Mouse (Mus musculus): Measurements from ENCODE around the gene Smagp.
"Not testable (repeated sequence)": the region's sequence is repeated elsewhere in the genome, so short reads cannot be mapped to it uniquely, and the experiment has no call there.

The Smagp gene

DNA sequence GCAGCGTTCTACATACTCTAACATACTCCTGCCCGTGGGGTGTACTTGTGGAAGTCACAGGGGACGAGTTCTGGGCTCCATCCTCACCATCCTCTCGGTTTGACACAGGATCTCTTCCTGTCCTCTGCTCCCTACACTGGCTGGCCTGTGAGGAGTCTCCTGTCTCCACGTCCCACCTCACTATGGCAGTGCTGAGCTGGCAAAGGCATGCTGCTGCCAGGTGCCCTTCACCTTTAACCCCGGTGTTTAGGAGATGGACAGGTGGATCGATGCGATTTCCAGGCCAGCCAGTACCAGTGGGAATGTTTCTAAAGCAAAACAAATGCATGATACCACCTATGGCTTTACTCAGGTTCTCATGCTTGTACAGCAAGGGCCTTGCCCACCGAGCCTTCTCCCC, 13.0 kb downstream of the Smagp start:
- no peak for DNase-seq

GRCm38 (mm10) chr15:100622164-100622563, 14.6 kb downstream of the Smagp start:
- peak; percentile 72 for DNase-seq

- not testable (repeated sequence) for DNase-seq
Measured at GRCm38 (mm10) chr15:100621671-100622070, 15.1 kb downstream of the Smagp start.

DNA sequence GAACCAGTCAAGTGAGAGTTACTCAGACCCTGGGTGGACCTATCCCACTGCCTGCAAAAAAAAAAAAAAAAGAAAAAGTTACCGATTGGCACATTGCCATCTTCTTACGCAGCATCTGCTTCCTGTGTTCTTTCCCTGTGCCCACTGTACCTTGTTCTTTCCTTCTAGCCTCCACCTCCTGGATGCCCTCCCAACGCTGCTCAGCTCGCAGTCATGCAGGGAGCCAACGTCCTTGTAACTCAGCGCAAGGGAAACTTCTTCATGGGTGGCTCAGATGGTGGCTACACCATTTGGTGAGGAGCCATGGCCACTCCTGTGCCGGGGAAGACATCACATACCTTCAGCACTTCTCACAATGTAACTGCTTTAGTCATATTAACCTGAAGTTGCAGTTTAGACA, 17.5 kb downstream of the Smagp start:
- no peak for DNase-seq

DNA sequence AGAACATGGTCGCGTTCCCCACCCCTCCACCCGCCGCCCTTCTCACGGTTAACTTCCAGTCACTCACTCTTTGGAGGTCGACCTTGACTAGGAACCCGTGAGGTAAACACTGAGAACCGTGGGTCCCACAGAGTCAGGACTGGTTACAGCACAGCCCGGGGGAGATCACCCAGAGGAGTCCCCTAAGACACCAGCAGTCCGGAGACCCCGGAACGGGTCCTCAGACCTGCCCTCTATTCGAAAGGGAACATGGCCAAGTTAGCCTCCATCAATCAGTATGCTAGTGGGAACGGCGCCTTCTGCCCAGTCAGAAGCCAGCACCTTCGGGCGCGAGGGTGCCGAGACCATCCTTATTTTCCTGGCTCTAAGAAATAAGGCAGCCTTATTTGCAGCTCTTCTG, 20.5 kb downstream of the Smagp start:
- no peak for DNase-seq

DNA sequence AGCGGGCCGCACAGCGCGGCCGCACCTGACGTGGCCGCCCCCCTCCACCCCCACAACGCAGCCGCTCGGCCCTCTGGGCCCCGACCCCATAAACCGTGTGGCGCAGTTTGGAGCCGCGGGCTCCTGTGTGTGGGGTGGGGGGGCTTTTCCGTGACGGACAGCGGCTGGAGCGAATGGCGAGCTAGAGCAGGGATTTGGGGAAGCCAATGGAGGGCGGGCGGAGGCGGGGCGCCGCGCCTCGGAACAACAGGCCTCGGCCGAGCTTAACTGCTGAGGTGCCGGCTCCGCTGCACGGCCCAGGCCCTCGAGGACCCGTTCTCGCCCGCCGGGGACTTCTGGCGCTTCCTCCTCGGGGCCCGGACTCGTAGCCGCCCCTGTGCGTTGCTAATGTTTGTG, 20.9 kb downstream of the Smagp start:
- DNase-seq, result peak; percentile 84

- peak; percentile 98 for DNase-seq
Measured at GRCm38 (mm10) chr15:100614996-100615824, 21.5 kb downstream of the Smagp start, which contains the start of gene Dazap2. TSS of gene Dazap2 (plus strand) at chr15:100615349.

DNA sequence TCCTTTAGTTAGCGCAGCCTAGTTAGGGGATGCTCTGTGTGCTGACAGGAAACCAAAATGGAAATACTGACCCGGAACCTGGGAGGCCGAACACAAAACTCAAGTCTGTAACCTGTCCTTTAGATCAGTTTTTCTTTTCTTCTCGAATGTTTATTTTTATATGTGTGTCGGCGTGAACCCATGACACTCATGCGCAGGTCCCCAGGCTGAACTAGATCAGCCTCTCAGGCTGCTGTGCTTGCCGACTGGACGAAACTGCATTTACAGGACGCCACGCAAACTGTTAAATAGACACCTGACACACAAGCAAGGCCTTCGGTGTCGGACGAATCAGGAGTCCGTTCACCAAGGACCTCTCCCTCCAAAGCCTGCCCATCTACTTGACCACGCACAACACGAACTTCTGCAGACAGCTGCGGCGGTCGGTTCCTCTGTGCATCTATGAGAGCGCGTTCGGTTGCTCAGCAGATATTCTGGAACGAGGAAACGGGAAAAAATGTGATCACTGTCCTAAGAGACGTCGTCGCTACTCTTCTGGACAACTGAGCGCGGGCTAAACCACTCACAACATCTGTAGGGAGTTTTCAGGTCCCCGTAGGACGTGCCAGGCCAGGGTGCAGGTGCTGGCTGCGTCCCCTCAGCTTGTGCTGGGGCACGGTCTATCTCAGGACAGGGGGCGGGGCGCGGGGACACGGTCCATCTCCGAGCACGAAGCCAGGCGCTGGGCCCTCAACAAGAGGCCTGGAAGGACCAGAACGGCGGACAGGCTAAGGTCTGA, 22.3 kb downstream of the Smagp start:
- DNase-seq, result no peak

GRCm38 (mm10) chr15:100613584-100613983, 23.2 kb downstream of the Smagp start:
- DNase-seq, result peak; percentile 72

DNA sequence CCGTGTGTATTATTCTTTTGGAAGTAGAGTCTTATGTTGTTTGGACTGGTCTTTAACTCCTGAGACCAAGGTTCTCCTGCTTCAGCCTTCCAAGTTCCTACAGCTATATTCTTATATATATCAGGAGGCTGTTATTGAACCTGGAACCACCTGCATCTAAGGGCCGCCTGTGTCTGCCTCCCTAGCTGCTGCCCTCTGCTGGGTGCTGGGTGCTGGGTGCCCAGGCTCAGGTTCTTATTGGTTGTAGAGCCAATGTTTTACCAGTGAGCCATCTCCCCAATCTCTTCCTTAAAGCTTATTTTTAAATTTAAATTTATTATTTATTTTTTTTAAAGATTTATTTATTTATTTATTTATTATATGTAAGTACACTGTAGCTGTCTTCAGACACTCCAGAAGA, 24.3 kb downstream of the Smagp start:
- DNase-seq, result no peak

DNA sequence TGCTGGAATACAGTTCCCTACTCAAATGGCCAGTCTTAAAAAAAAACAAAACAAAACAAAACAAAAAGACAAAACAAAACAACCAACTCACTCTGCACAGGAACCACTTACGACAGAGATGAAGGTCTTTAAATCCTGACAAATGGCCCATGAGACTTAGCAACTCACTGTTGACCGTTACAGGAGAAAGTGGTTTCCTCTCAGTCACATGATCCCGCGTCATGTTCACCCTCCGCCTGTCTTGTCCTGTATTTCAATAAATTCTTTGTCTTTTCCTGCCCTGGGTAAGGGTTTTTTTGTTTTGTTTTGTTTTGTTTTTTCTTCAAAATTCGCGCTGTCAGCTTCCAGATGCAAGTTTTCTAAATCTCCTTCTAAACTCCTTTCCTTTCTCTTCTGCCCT, 24.8 kb downstream of the Smagp start:
- no peak for DNase-seq

GRCm38 (mm10) chr15:100606677-100607076, 30.1 kb downstream of the Smagp start:
- DNase-seq, result not testable (repeated sequence)

GRCm38 (mm10) chr15:100601669-100602068, 35.1 kb downstream of the Smagp start:
- DNase-seq, result no peak

DNA sequence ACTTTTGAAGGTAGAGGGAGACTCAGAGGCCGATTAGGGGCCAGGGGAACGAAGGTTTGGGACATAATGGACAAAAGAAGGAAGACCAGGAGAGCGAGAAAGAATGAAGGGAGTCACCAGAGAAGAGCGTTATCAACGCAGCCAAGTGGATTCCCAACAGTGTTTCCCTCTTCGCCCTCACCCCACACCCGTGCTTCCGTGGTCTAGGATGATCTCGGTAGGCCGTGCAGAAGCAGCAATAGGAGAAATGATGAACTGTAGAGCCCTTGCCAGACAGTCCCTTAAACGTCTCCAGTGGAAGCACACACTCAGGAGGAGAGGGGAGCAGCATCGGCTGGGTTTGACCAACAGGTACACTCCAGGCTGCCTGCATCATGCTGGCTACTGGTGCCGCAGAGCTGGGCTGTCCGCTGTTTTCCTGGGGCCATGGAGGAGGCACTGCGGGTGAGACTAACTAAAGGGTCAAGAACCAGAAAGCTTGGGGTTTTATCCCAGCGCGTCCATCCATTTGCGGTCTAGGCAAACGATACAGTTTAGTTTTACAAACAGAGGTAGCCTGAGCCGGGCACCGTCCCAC, 36.0 kb downstream of the Smagp start:
- no peak for DNase-seq

- peak; percentile 81 for DNase-seq
Measured at GRCm38 (mm10) chr15:100600047-100600695, 36.6 kb downstream of the Smagp start.

GRCm38 (mm10) chr15:100599276-100600046, 37.3 kb downstream of the Smagp start, which contains the start of gene Pou6f1:
TSS of gene Pou6f1 (minus strand) at chr15:100599984.
- peak; percentile 34 for DNase-seq

- DNase-seq, result peak; percentile 48
Measured at GRCm38 (mm10) chr15:100598883-100599275, 37.9 kb downstream of the Smagp start.

- DNase-seq, result no peak
Measured at GRCm38 (mm10) chr15:100598287-100598882, 38.4 kb downstream of the Smagp start.

DNA sequence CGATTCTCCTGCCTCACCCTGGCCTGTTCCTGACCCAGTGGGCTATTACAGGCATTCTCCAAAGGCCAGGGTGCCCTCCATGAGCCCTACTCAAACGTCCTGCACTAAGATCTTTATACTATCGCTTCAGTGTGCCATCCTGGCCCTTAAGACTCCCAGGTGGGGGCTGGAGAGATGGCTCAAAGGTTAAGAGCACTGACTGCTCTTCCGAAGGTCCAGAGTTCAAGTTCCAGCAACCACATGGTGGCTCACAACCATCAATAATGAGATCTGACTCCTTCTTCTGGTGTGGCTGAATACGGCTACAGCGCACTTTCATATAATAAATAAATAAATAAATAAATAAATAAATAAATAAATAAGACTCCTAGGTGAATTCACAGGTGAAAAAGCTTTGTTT, 43.9 kb downstream of the Smagp start:
- DNase-seq, result no peak

- no peak for DNase-seq
Measured at GRCm38 (mm10) chr15:100590436-100590835, 46.3 kb downstream of the Smagp start.

DNA sequence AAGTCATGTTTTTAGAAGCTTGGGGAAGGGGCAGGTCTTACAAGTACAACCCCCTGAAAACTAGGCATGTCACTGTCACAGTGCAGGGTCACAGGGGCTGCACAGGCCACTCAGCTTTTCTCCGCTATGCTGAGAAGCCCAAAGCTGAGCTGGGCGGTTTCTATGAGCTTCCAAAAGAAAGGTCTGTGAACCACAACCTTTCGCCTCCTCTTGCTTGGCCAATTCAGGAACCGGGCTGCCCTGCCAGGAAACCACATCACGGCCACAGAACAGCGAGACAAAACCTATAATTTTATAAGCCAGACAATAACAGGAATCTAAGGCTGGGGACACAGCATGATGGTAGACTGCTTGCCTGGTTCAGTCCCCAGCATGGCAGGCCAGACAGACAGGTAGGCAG, 48.4 kb downstream of the Smagp start:
- DNase-seq, result no peak

DNA sequence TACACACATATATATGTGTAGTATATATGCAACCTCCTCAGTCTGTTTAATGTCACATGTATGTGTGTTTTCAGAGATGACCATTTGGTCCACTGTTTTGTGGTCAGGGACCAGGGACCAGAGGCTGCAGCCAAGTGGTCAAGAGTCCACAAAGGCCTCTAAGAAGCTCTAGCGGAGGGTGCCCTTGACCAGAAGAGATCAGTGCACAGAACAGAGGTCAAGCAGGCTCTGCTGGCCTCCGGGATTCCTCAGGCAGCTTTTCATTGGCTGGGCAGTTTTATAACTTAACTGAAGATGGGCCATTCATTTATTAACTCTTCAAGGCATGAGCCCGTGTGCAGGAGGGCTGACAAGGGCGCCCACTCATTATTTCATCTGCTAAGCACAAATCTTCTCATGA, 49.6 kb downstream of the Smagp start:
- no peak for DNase-seq
